Mouse (Mus musculus): ENCODE measurements at regions not wholly inside any gene's neighbourhood (a gene's known extent, or its start where the extent isn't known, plus 50 kb on each side); places are given as distances from the start of the nearest gene placed in this dataset.

GRCm38 (mm10) chr9:11285135-11285534, 380.6 kb upstream of the Cntn5 start:
- Histone ChIP-seq H3K4me1 (ENCODE audit: control insufficient read depth, insufficient read depth, insufficient read length) (no peaks in the 10 kb centered on the region), H3K27ac (ENCODE audit: insufficient read depth, low read length) (no peak overlapping the region), H3K36me3 (ENCODE audit: control insufficient read depth, insufficient read depth, low read length) (no peaks in the 10 kb centered on the region), H3K27me3 (ENCODE audit: control insufficient read depth, insufficient read depth, low read length) (no peaks in the 10 kb centered on the region), H3K4me3 (ENCODE audit: extremely low read depth, insufficient read depth, insufficient read length) (no peak overlapping the region)
- WGBS = 77% methylated on average over 4 of the region's 4 CpGs
- DNase-seq (ENCODE audit: low read depth in 1 of 2, low spot score in 2 of 2) = no peak
- TF ChIP-seq CTCF (IDR thresholded peaks at IDR 0.05; ENCODE audit: extremely low read depth, insufficient read depth, insufficient read length, insufficient replicate concordance) (no peak), POLR2A (IDR thresholded peaks at IDR 0.05; ENCODE audit: low read depth, low read length) (no peak)

GRCm38 (mm10) chr9:11284549-11284948, 380.0 kb upstream of the Cntn5 start:
- no peaks in the 10 kb centered on the region for H3K36me3 ChIP-seq (ENCODE audit: control insufficient read depth, insufficient read depth, low read length)
- whole genome bisulfite sequencing = 75% methylated on average over 1 of the region's 1 CpGs
- no peaks in the 10 kb centered on the region for H3K27me3 ChIP-seq (ENCODE audit: control insufficient read depth, insufficient read depth, low read length)
- H3K4me3 ChIP-seq (ENCODE audit: extremely low read depth, insufficient read depth, insufficient read length) = no peak overlapping the region
- no peaks in the 10 kb centered on the region for H3K4me1 ChIP-seq (ENCODE audit: control insufficient read depth, insufficient read depth, insufficient read length)
- H3K27ac ChIP-seq (ENCODE audit: insufficient read depth, low read length) = no peak overlapping the region
- no peak for DNase-seq (ENCODE audit: low read depth in 1 of 2, low spot score in 2 of 2)
- TF ChIP-seq POLR2A (IDR thresholded peaks at IDR 0.05; ENCODE audit: low read depth, low read length) (no peak), CTCF (IDR thresholded peaks at IDR 0.05; ENCODE audit: extremely low read depth, insufficient read depth, insufficient read length, insufficient replicate concordance) (no peak)

GRCm38 (mm10) chr9:11279409-11280127, 375.0 kb upstream of the Cntn5 start:
- DNase-seq (ENCODE audit: low read depth in 1 of 2, low spot score in 2 of 2) = no peak
- H3K4me1 ChIP-seq (ENCODE audit: control insufficient read depth, insufficient read depth, insufficient read length) = no peaks in the 10 kb centered on the region
- WGBS = 85% methylated on average over 5 of the region's 5 CpGs
- no peaks in the 10 kb centered on the region for H3K27me3 ChIP-seq (ENCODE audit: control insufficient read depth, insufficient read depth, low read length)
- H3K27ac ChIP-seq (ENCODE audit: insufficient read depth, low read length) = no peak overlapping the region
- no peak for TF ChIP-seq POLR2A (IDR thresholded peaks at IDR 0.05; ENCODE audit: low read depth, low read length)
- no peak for TF ChIP-seq CTCF (IDR thresholded peaks at IDR 0.05; ENCODE audit: extremely low read depth, insufficient read depth, insufficient read length, insufficient replicate concordance)
- H3K36me3 ChIP-seq (ENCODE audit: control insufficient read depth, insufficient read depth, low read length) = no peaks in the 10 kb centered on the region
- H3K4me3 ChIP-seq (ENCODE audit: extremely low read depth, insufficient read depth, insufficient read length) = no peak overlapping the region

- no peak for TF ChIP-seq CTCF (IDR thresholded peaks at IDR 0.05; ENCODE audit: extremely low read depth, insufficient read depth, insufficient read length, insufficient replicate concordance)
- no peak for TF ChIP-seq POLR2A (IDR thresholded peaks at IDR 0.05; ENCODE audit: low read depth, low read length)
- H3K4me3 ChIP-seq (ENCODE audit: extremely low read depth, insufficient read depth, insufficient read length) = no peak overlapping the region
- H3K27ac ChIP-seq (ENCODE audit: insufficient read depth, low read length) = no peak overlapping the region
- H3K4me1 ChIP-seq (ENCODE audit: control insufficient read depth, insufficient read depth, insufficient read length) = no peaks in the 10 kb centered on the region
- H3K27me3 ChIP-seq (ENCODE audit: control insufficient read depth, insufficient read depth, low read length) = no peaks in the 10 kb centered on the region
- no peaks in the 10 kb centered on the region for H3K36me3 ChIP-seq (ENCODE audit: control insufficient read depth, insufficient read depth, low read length)
- WGBS = 93% methylated on average over 22 of the region's 22 CpGs
- DNase-seq (ENCODE audit: low read depth in 1 of 2, low spot score in 2 of 2) = no peak
Measured at GRCm38 (mm10) chr9:11277810-11278209, 373.2 kb upstream of the Cntn5 start.

GRCm38 (mm10) chr9:11276966-11277365, 372.4 kb upstream of the Cntn5 start:
- H3K27ac ChIP-seq (ENCODE audit: insufficient read depth, low read length) = no peak overlapping the region
- no peaks in the 10 kb centered on the region for H3K4me1 ChIP-seq (ENCODE audit: control insufficient read depth, insufficient read depth, insufficient read length)
- no peaks in the 10 kb centered on the region for H3K36me3 ChIP-seq (ENCODE audit: control insufficient read depth, insufficient read depth, low read length)
- no peak overlapping the region for H3K4me3 ChIP-seq (ENCODE audit: extremely low read depth, insufficient read depth, insufficient read length)
- H3K27me3 ChIP-seq (ENCODE audit: control insufficient read depth, insufficient read depth, low read length) = no peaks in the 10 kb centered on the region
- no peak for TF ChIP-seq CTCF (IDR thresholded peaks at IDR 0.05; ENCODE audit: extremely low read depth, insufficient read depth, insufficient read length, insufficient replicate concordance)
- TF ChIP-seq POLR2A (IDR thresholded peaks at IDR 0.05; ENCODE audit: low read depth, low read length) = no peak
- WGBS = 73% methylated on average over 4 of the region's 4 CpGs
- DNase-seq (ENCODE audit: low read depth in 1 of 2, low spot score in 2 of 2) = no peak

GRCm38 (mm10) chr9:11256848-11257247, 352.3 kb upstream of the Cntn5 start:
- Histone ChIP-seq H3K27ac (ENCODE audit: insufficient read depth, low read length) (no peak overlapping the region), H3K27me3 (ENCODE audit: control insufficient read depth, insufficient read depth, low read length) (no peaks in the 10 kb centered on the region), H3K4me1 (ENCODE audit: control insufficient read depth, insufficient read depth, insufficient read length) (no peaks in the 10 kb centered on the region), H3K4me3 (ENCODE audit: extremely low read depth, insufficient read depth, insufficient read length) (no peak overlapping the region), H3K36me3 (ENCODE audit: control insufficient read depth, insufficient read depth, low read length) (no peaks in the 10 kb centered on the region)
- TF ChIP-seq CTCF (IDR thresholded peaks at IDR 0.05; ENCODE audit: extremely low read depth, insufficient read depth, insufficient read length, insufficient replicate concordance) = no peak
- TF ChIP-seq POLR2A (IDR thresholded peaks at IDR 0.05; ENCODE audit: low read depth, low read length) = no peak
- no peak for DNase-seq (ENCODE audit: low read depth in 1 of 2, low spot score in 2 of 2)
- 73% methylated on average over 1 of the region's 1 CpGs for WGBS

GRCm38 (mm10) chr9:11206829-11207228, 302.3 kb upstream of the Cntn5 start:
- WGBS = 73% methylated on average over 6 of the region's 6 CpGs

More at GRCm38 (mm10) chr9:11206829-11207228, 302.3 kb upstream of the Cntn5 start:
- Histone ChIP-seq H3K27ac (ENCODE audit: insufficient read depth, low read length) (no peak overlapping the region), H3K4me1 (ENCODE audit: control insufficient read depth, insufficient read depth, insufficient read length) (no peaks in the 10 kb centered on the region), H3K4me3 (ENCODE audit: extremely low read depth, insufficient read depth, insufficient read length) (no peak overlapping the region), H3K36me3 (ENCODE audit: control insufficient read depth, insufficient read depth, low read length) (no peaks in the 10 kb centered on the region), H3K27me3 (ENCODE audit: control insufficient read depth, insufficient read depth, low read length) (no peaks in the 10 kb centered on the region)
- no peak for TF ChIP-seq CTCF (IDR thresholded peaks at IDR 0.05; ENCODE audit: extremely low read depth, insufficient read depth, insufficient read length, insufficient replicate concordance)
- no peak for TF ChIP-seq POLR2A (IDR thresholded peaks at IDR 0.05; ENCODE audit: low read depth, low read length)
- DNase-seq (ENCODE audit: low read depth in 1 of 2, low spot score in 2 of 2) = no peak
